Mouse (Mus musculus) stomach, embryonic 16.5 days (tissue): ENCODE data around the gene Gramd2. TPM values are rescaled to one million over a fixed set of nuclear protein-coding genes. Genes with fewer than 3 reads are reported as not detected.

Source experiments
- ATAC-seq: fragments of 200-750 bp; cut with Nextera tagmentation; 2 replicates; pipeline ENCODE4 v1.8.0; 2017; ENCODE audit warnings: moderate number of reproducible peaks, moderate TSS enrichment; ENCODE audit not compliant: insufficient read depth, low FRiP score
- H3K27ac ChIP-seq: fragments of 300-500 bp; sonication (generic); 2 replicates; pipeline ENCODE4 v1.5.1; 2014; ENCODE audit warnings: low read length
- H3K27me3 ChIP-seq: fragments of 300-500 bp; sonication (generic); 2 replicates; pipeline ENCODE4 v1.6.1; 2014; ENCODE audit warnings: low read length, control low read depth, mixed read lengths; ENCODE audit not compliant: control insufficient read depth, insufficient read depth
- H3K36me3 ChIP-seq: fragments of 300-500 bp; sonication (generic); 2 replicates; pipeline ENCODE4 v1.6.1; 2014; ENCODE audit warnings: low read length; ENCODE audit not compliant: control insufficient read depth, insufficient read depth
- H3K4me1 ChIP-seq: fragments of 300-500 bp; sonication (generic); 2 replicates; pipeline ENCODE4 v1.6.1; 2014; ENCODE audit warnings: low read length, control low read depth, mixed read lengths; ENCODE audit not compliant: control insufficient read depth, insufficient read depth
- H3K4me2 ChIP-seq: fragments of 300-500 bp; sonication (generic); 2 replicates; pipeline ENCODE4 v1.6.1; 2014; ENCODE audit warnings: low read depth, low read length, mixed read lengths
- H3K4me3 ChIP-seq: fragments of 300-500 bp; sonication (generic); replicated peaks from 2 replicates; pipeline ENCODE4 v1.5.1; 2014; ENCODE audit warnings: mild to moderate bottlenecking, low read length
- H3K9ac ChIP-seq: fragments of 300-500 bp; sonication (generic); 2 replicates; pipeline ENCODE4 v1.6.1; 2014; ENCODE audit warnings: low read length
- H3K9me3 ChIP-seq: fragments of 300-500 bp; sonication (generic); replicated peaks from 2 replicates; pipeline ENCODE4 v1.6.1; 2016; ENCODE audit warnings: low read length, control low read depth; ENCODE audit not compliant: control insufficient read depth
- WGBS: fragments of 180-500 bp; shearing (Covaris S2); extraction: QIAGEN DNeasy Blood & Tissue Kit; methylation state at CpG from one replicate; pipeline ENCODE4 v1.1.7; 2014; 5-methylcytosine and 5-hydroxymethylcytosine counted together
- polyA plus RNA-seq: library from polyadenylated mRNA; unstranded; fragments of >200 nt; fragmentation: Nextera tagmentation; extraction: Ambion mirVana; gene quantifications from 2 replicates; pipeline ENCODE4 v1.2.1, GENCODE M21; 2015

The Gramd2 gene
- polyA plus RNA-seq, 1 experiment from 2014 or later: 2.2 TPM

DNA sequence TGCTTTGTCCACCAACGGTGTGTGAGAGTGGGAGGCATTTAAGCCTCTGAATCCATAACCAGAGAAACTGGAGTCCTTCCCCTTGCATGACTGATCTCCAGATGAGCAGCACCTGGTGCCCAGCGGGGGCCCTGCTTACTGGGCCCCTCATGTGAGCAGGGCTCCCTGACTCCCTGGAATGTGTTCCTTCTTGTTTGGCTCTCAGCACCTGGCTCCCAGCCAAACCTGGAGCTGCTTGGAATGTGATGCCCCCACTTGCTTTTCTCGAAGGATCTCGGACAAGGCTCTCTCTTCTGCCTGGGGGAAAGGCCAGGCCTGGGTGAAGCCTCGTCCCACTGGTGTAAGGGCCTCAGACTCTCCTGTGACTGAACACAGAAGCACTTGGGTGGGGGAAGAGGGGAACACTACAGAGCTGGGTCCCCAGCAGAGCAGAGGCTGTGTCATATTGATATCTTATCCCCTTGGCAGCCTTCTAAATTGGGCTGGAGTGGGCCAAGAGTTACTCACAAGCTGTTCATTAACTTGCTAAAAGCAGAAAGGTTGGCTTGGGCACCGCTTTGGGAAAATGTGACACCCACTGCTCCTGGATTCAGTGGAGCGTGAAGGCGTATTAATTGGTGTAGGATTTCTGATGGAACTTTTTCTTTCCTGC, 44.0 kb downstream of the Gramd2 start:
- no peak overlapping the region for H3K4me3 ChIP-seq
- WGBS: 48% methylated on average over 8 of the region's 8 CpGs
- no peak overlapping the region for H3K4me2 ChIP-seq
- H3K27me3 ChIP-seq: no peaks in the 10 kb centered on the region
- ATAC-seq: peak; percentile 40; the same call in 1 of the 2 replicates
- no peak overlapping the region for H3K27ac ChIP-seq
- no peaks in the 10 kb centered on the region for H3K9me3 ChIP-seq
- H3K36me3 ChIP-seq: no peaks in the 10 kb centered on the region
- no peak overlapping the region for H3K9ac ChIP-seq
- peaks cover 9% of the 10 kb centered on the region for H3K4me1 ChIP-seq

DNA sequence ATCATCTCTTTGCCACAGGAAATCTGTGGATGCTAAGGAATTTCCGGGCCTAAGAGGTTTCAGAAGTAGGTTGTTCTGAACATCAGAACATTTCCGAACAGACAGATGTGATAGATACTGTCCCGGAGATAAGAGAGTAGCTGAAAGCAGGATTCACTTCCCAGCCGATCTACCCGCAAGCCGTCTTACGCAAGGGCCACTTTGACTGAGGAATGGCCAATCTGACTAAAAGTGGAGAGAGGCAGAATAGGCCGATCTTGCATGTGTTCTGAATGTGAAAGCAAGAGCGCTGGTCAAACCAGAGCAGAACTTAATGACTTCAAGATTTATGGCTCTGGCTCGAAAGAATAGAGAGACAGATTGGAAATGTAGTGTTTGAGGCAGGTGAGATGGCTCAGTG, 45.6 kb downstream of the Gramd2 start:
- no peaks in the 10 kb centered on the region for H3K36me3 ChIP-seq
- H3K4me2 ChIP-seq: no peak overlapping the region
- no peaks in the 10 kb centered on the region for H3K9me3 ChIP-seq
- H3K4me3 ChIP-seq: no peak overlapping the region
- H3K27ac ChIP-seq: no peak overlapping the region
- 72% methylated on average over 10 of the region's 10 CpGs for WGBS
- no peaks in the 10 kb centered on the region for H3K27me3 ChIP-seq
- peaks cover 9% of the 10 kb centered on the region for H3K4me1 ChIP-seq
- no peak overlapping the region for H3K9ac ChIP-seq
- ATAC-seq: no peak

DNA sequence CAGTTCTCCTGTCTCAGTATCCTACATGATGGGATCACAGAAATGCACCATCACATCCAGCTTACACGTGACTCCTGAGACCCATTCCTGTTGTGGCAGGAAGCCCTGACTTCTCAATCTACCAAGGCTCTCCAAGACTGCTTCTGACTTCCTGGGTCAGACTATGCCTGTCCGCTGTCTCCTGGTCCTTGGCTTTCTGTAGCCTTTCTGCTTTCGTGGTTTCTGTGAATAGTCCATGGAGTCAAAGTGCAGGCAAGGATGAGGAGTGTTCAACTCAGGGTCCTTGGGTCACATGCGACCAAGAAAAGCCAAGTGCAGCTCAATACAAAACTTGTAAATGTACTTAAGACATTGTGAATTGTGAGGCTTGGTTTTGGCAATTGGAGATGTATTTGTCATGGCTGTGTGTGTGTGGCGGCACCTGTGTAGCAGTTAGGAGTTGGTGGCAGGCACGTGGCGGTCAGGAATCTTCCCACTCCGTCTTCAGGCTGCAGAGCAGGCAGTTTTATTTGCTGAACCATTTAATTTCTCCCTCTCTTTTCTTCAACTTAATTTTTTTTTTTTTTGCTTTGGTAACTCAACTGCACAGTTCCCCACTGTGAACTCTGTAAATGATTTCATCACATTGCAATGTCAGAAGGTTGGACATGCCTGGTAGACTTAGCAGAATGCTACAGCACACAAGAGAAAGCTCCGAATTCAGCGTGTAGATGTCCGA, 47.8 kb downstream of the Gramd2 start:
- no peak for ATAC-seq
- Histone ChIP-seq H3K9me3 (no peaks in the 10 kb centered on the region), H3K27me3 (no peaks in the 10 kb centered on the region), H3K9ac (no peak overlapping the region), H3K36me3 (no peaks in the 10 kb centered on the region), H3K4me1 (peaks cover 9% of the 10 kb centered on the region), H3K4me3 (no peak overlapping the region), H3K27ac (no peak overlapping the region), H3K4me2 (no peak overlapping the region)
- WGBS: 73% methylated on average over 11 of the region's 11 CpGs

DNA sequence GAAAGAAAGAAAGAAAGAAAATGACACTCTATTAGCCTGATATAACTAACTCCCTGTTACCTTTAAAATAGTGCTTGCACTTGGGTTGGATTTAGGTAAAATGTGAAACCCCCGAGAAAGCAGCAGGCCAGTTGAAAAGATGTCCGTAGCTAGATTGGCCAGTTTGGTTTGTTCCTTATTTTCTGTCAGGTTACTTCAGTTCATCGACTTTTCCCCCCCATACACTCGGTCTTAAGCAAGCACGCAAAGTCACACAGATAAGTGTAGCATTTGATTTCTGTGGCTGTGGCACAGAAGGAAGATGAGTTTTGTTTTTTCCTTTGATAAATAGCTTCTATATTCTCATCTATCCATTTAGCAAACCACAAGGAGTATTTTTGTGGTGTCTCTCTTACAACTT, 51.2 kb downstream of the Gramd2 start:
- 81% methylated on average over 5 of the region's 5 CpGs for WGBS
- ATAC-seq: no peak
- Histone ChIP-seq H3K9me3 (no peaks in the 10 kb centered on the region), H3K9ac (no peak overlapping the region), H3K4me1 (no peaks in the 10 kb centered on the region), H3K4me2 (no peak overlapping the region), H3K27ac (no peak overlapping the region), H3K36me3 (no peaks in the 10 kb centered on the region), H3K4me3 (no peak overlapping the region), H3K27me3 (no peaks in the 10 kb centered on the region)

- ATAC-seq: peak; percentile 71; the same call in 1 of the 2 replicates
- no peaks in the 10 kb centered on the region for H3K9me3 ChIP-seq
- no peaks in the 10 kb centered on the region for H3K36me3 ChIP-seq
- no peaks in the 10 kb centered on the region for H3K4me1 ChIP-seq
- 54% methylated on average over 6 of the region's 6 CpGs for WGBS
- no peaks in the 10 kb centered on the region for H3K27me3 ChIP-seq
- H3K4me2 ChIP-seq: no peak overlapping the region
- peak overlapping the region; percentile 53; the same call in 1 of the 2 replicates for H3K27ac ChIP-seq
- H3K4me3 ChIP-seq: no peak overlapping the region
- no peak overlapping the region for H3K9ac ChIP-seq
Observed at GRCm38 (mm10) chr9:59733075-59733474, 53.1 kb downstream of the Gramd2 start.

DNA sequence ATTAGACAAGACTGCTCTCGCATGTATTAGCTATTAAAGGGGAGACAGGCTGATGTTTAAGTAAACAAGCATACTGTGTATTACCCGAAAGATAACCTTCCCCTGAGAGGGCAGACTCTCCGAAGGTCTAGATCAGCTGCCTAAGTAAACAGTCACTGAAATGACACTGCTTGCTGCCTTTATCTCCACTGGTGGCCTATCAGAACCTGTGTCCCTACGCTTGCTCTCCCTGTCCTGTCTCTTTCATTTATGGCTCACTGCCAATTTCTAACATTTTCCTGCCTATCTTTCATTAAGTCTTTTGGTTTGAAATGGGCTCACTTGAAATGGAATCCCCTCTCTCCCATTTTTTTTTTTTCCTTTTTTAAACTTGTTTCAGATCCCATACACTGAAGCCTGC, 55.5 kb downstream of the Gramd2 start:
- ATAC-seq: no peak
- no peaks in the 10 kb centered on the region for H3K27me3 ChIP-seq
- no peaks in the 10 kb centered on the region for H3K36me3 ChIP-seq
- no peak overlapping the region for H3K4me3 ChIP-seq
- no peak overlapping the region for H3K4me2 ChIP-seq
- no peaks in the 10 kb centered on the region for H3K4me1 ChIP-seq
- no peak overlapping the region for H3K27ac ChIP-seq
- H3K9ac ChIP-seq: no peak overlapping the region
- no peaks in the 10 kb centered on the region for H3K9me3 ChIP-seq
- 38% methylated on average over 4 of the region's 4 CpGs for WGBS

DNA sequence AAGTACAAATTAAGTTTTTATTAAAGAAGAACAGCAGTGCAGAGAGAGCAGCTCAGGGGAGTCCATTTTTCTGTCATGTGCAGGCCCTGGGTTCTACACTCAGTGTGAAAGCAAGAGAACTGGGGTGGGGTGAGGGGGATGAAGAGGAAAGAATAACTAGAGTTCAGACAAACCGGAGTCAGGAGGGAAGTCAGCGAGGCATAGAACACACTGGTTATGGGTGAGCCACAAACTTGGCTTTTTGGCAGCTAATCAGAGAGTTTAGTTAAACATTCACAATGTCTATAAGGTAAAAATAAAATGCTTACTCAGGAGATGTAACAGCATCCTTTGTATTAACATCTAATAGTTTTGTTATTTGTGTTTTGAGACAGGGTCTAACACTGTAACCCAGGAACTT, 60.6 kb downstream of the Gramd2 start:
- Histone ChIP-seq H3K27ac (no peak overlapping the region), H3K36me3 (no peaks in the 10 kb centered on the region), H3K27me3 (no peaks in the 10 kb centered on the region), H3K4me2 (no peak overlapping the region), H3K4me1 (no peaks in the 10 kb centered on the region), H3K9me3 (no peaks in the 10 kb centered on the region), H3K9ac (no peak overlapping the region), H3K4me3 (no peak overlapping the region)
- WGBS: 87% methylated on average over 2 of the region's 2 CpGs
- no peak for ATAC-seq

- Histone ChIP-seq H3K27ac (no peak overlapping the region), H3K4me1 (no peaks in the 10 kb centered on the region), H3K27me3 (no peaks in the 10 kb centered on the region), H3K36me3 (no peaks in the 10 kb centered on the region), H3K4me3 (no peak overlapping the region), H3K4me2 (no peak overlapping the region), H3K9me3 (no peaks in the 10 kb centered on the region), H3K9ac (no peak overlapping the region)
- ATAC-seq: no peak
- 90% methylated on average over 3 of the region's 3 CpGs for WGBS
Observed at GRCm38 (mm10) chr9:59743903-59744302, 64.0 kb downstream of the Gramd2 start.

GRCm38 (mm10) chr9:59748387-59748786, 68.4 kb downstream of the Gramd2 start:
- Histone ChIP-seq H3K36me3 (no peaks in the 10 kb centered on the region), H3K4me2 (no peak overlapping the region), H3K27me3 (no peaks in the 10 kb centered on the region), H3K9ac (no peak overlapping the region), H3K9me3 (no peaks in the 10 kb centered on the region), H3K4me3 (no peak overlapping the region), H3K4me1 (no peaks in the 10 kb centered on the region), H3K27ac (no peak overlapping the region)
- no peak for ATAC-seq
- 80% methylated on average over 2 of the region's 2 CpGs for WGBS
